Mouse (Mus musculus) kidney, postnatal 10 days (tissue): ENCODE results near the gene Tbl1xr1.

Experiments used
- DNase-seq: peaks from one replicate; pipeline ENCODE4 v3.0.0; 2021; ENCODE audit warnings: mixed read lengths

Tbl1xr1 gene

DNA sequence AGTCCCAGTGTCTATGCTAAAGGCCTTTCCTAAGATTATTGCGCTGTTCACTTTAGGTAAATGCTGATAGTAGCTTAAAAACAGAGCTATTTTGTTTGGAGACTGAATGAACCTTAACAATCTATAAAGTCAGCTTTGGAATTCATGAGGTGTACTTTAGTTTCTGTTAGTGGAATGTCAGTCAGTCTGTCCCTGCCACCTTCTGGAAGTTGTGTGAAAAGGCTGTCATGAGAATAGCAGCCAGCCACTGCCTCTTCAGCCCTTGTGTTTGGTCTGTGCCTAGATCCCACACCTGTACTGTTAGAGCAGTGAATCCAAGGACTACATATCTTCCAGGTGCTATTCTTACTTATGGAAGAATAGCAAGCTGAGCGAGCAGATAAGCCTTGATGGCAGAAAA is 67.8 kb downstream of the Tbl1xr1 start:
- DNase-seq = no peak

- DNase-seq = peak; percentile 46
Observed at GRCm38 (mm10) chr3:22147433-22147927, 71.0 kb downstream of the Tbl1xr1 start.

GRCm38 (mm10) chr3:22148306-22148932 is 72.0 kb downstream of the Tbl1xr1 start:
- no peak for DNase-seq

GRCm38 (mm10) chr3:22150872-22151530 is 74.5 kb downstream of the Tbl1xr1 start:
- DNase-seq = no peak

DNA sequence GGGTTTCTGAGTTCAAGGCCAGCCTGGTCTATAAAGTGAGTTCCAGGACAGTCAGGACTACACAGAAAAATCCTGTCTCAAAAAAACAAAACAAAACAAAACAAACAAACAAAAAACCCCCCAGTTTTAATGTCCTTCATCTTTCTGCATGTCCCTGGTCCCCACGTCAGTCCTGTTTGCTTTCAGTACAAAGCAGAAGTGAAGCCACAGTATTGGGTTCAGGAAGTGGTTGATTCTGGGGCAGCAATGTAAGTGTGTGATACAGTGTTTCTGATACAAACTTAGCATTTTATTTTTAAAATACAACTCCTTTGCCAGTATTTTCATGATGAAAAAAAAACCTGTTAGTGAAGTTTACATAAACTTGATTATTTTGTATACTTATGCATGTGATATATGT is 76.3 kb downstream of the Tbl1xr1 start:
- DNase-seq = no peak

GRCm38 (mm10) chr3:22154522-22154921 is 78.1 kb downstream of the Tbl1xr1 start:
- DNase-seq = no peak

DNA sequence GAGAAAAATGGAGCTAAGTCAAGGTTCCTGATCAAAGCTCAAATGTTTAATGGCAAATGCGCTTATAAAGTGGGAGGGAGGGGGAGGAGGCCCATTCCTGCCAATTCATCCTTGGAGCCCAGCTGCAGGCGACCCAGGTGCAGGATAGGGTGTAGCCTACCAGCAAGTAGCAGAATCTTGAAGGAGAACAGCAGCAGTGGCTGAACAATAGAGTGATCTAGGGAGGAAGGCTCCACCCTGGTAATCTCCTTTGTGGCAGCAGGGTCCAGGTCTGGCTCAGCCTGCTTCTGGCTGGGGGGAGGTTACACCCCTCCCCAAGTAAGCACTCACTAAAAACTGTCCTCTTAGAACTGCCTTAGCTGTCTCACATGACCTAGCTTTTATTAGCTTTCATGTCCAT is 79.9 kb downstream of the Tbl1xr1 start:
- DNase-seq = no peak

GRCm38 (mm10) chr3:22162948-22163347 is 86.5 kb downstream of the Tbl1xr1 start:
- no peak for DNase-seq

DNA sequence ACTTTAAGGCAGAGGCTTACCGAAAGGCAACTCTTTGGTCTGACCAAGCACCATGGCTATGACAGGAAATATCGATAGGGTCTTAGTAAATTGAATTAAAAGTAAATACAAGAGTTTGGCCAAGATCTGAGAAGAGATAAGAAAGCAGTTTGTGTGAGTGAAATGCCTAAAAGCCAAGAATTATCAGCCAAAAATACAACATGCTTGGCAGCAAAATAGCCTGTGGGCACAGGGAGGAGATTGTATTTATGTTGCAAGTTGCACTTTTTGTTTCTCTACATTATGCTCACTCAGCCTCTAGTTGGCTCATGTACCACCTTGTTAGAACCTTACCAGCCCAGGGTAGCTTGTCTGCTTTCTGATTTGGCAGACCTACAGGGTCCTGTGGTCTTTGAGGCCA is 91.4 kb downstream of the Tbl1xr1 start:
- no peak for DNase-seq

- DNase-seq = no peak
Observed at GRCm38 (mm10) chr3:22168432-22168831, 92.0 kb downstream of the Tbl1xr1 start.

GRCm38 (mm10) chr3:22171526-22171925 is 95.1 kb downstream of the Tbl1xr1 start:
- DNase-seq = no peak

DNA sequence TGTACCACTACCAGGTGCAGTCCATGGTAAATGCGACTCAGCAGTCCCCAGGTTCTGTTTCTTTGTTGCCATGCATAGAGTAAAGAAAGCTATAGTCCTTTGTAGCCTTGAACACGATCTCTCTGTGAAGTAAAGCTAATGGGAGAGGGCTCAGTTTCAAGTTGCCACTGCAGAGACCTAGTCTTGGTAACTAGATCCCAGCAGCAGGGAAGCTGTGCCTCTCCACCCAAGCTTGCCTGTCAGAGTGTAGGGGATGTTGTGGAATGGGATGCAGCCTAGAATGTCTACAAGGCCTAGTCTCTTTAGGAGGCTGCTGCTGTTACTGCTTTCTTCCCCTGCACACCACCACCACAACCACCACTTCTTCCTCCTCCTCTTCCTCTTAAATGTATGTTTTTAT is 96.0 kb downstream of the Tbl1xr1 start:
- DNase-seq = no peak

- DNase-seq = no peak
Observed at GRCm38 (mm10) chr3:22173171-22173570, 96.7 kb downstream of the Tbl1xr1 start.

- no peak for DNase-seq
Observed at GRCm38 (mm10) chr3:22174232-22174631, 97.8 kb downstream of the Tbl1xr1 start.

GRCm38 (mm10) chr3:22180076-22180475 is 103.6 kb downstream of the Tbl1xr1 start:
- no peak for DNase-seq

DNA sequence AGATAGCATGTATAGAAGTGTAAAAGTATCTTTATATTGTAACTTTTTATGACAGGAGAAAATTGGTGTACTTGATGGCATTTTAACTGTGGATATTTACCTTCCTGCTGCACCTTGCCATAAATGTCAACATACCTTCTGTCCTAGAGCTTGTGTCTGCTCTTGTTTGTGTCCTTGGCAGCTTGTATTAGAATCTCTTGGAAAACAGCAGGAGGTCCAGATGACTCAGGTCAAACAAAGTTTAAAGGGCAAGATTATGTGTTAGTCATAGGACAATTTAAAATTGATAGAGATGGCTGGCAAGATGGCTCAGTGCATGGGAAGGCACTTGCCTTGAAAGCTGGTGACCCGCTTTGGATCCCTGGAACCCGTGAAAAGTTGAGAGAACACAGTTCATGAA is 104.6 kb downstream of the Tbl1xr1 start:
- no peak for DNase-seq

DNA sequence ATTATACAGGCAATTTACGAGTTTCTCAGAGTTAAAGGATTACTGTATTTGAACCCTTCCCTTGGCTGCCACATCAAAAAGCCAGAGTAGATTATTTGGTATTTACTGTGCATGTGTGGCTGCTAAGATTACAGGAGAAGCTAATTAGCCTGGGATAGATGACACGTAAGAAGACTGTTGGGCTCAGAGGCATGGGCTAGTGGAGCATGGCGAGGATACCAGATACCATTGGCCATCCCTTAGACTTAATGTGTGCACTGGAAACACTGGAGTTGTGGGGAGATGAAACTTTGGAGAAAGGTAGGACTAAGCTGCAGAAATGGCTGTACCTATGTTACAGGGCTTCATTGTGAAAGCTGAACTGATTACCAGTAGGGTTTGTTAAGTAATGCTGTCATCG is 108.8 kb downstream of the Tbl1xr1 start:
- no peak for DNase-seq

DNA sequence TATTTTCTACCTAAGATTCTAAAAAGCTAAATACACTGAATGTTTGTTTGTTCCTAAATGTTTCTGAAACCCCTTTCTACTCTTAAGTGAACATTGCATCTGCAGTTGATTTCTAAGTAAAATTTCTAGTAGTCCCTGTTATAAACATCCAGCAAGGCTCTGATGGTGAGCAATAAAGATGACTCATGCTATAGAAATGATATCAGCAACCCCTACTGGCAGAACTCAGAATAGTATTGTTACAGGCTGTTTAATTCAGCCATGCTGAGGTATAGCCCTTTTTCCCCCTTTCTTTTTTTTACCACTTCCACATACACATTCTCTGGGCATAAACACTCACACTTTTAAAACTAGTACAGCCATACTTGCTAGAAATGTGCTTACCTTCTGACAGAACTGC is 114.0 kb downstream of the Tbl1xr1 start:
- DNase-seq = no peak

DNA sequence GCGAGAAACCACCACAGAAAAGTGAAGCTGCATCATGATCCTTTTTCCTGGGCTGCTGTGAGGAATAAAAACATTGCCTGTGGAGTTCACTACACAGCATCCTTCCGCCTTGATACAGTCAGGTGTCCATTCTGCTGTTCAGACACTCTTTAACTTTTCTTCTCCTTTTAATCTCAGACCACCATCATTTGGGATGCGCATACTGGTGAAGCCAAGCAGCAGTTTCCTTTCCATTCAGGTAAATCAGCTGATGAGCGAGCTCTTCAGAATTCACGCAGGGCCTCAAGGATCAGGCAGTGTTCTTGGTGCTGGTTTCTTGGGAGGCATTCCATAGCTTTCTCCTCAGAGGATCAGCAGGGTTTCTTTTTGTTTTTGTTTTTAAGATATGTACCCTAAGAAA is 116.5 kb downstream of the Tbl1xr1 start:
- no peak for DNase-seq

- no peak for DNase-seq
Observed at GRCm38 (mm10) chr3:22194185-22194856, 117.9 kb downstream of the Tbl1xr1 start.

DNA sequence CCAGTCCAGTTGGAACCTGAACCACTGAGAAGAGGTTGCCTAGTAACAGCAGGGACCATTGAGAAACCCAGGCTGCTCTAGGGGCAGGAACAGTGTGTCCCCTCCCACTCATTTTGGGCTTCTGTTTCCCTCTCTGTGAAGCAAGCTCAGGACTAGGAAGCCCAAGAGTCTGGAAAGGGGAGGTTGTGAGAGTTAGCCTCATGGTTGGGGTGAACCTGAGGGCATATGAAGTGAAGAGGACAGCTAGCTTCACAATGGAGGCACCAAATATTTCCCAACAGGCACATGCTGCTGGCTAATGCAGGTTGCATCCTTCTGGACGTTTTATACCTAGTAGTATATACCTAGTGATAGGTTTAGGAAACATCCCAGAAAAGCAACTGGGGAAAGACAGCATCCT is 122.3 kb downstream of the Tbl1xr1 start:
- DNase-seq = no peak

GRCm38 (mm10) chr3:22204186-22204585 is 127.7 kb downstream of the Tbl1xr1 start:
- no peak for DNase-seq

DNA sequence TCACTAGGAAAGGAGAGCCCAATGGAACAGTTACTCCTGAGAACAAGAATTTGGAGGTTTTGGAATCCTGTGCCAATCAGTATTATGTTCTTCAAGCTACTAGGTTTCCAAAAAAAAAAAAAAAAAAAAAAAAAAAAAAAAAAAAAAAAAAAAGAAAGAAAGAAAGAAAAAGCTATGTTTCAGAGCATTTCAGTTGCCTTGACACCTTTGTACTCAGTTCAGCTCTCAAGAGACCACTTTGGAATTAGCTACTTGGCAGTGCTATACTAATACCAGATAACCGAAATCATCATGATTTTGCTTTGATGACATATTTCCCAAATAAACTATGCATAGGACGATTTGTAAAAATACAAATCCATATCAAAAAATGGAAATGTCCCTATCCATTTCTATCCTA is 145.1 kb downstream of the Tbl1xr1 start:
- DNase-seq = no peak

GRCm38 (mm10) chr3:22222351-22222750 is 145.9 kb downstream of the Tbl1xr1 start:
- DNase-seq = no peak
